Mouse (Mus musculus) embryonic facial prominence, embryonic 15.5 days (tissue): ENCODE measurements around the gene Cers6. TPM values are rescaled to one million over a fixed set of nuclear protein-coding genes. Genes with fewer than 3 reads are reported as not detected.
A peak's percentile ranks its signal among the peaks of the same experiment; 100 is the strongest.

Source experiments
- ATAC-seq: fragments of 200-750 bp; cut with Nextera tagmentation; 2 replicates; pipeline ENCODE4 v1.8.0; 2017; ENCODE audit warnings: low read depth, moderate TSS enrichment; ENCODE audit not compliant: insufficient number of reproducible peaks, low FRiP score, low TSS enrichment
- H3K27ac ChIP-seq: fragments of 300-500 bp; sonication (generic); replicated peaks from 2 replicates; pipeline ENCODE4 v1.5.1; 2015; ENCODE audit warnings: mild to moderate bottlenecking, inconsistent platforms
- H3K27me3 ChIP-seq: fragments of 300-500 bp; sonication (generic); 2 replicates; pipeline ENCODE4 v1.6.1; 2015; ENCODE audit warnings: inconsistent platforms
- H3K36me3 ChIP-seq: fragments of 300-500 bp; sonication (generic); 2 replicates; pipeline ENCODE4 v1.6.1; 2015; ENCODE audit warnings: mild to moderate bottlenecking, inconsistent platforms
- H3K4me1 ChIP-seq: fragments of 300-500 bp; sonication (generic); 2 replicates; pipeline ENCODE4 v1.6.1; 2015; ENCODE audit warnings: inconsistent platforms
- H3K4me2 ChIP-seq: fragments of 300-500 bp; sonication (generic); replicated peaks from 2 replicates; pipeline ENCODE4 v1.6.1; 2015; ENCODE audit warnings: mild to moderate bottlenecking, inconsistent platforms
- H3K4me3 ChIP-seq: fragments of 300-500 bp; sonication (generic); replicated peaks from 2 replicates; pipeline ENCODE4 v1.5.1; 2015; ENCODE audit warnings: mild to moderate bottlenecking, inconsistent platforms
- H3K9ac ChIP-seq: fragments of 300-500 bp; sonication (generic); 2 replicates; pipeline ENCODE4 v1.6.1; 2015; ENCODE audit warnings: inconsistent platforms
- H3K9me3 ChIP-seq: fragments of 300-500 bp; sonication (generic); replicated peaks from 2 replicates; pipeline ENCODE4 v1.6.1; 2016; ENCODE audit warnings: inconsistent platforms
- WGBS: fragments of 180-500 bp; shearing (Covaris S2); methylation state at CpG from one replicate; pipeline ENCODE4 v1.1.7; 2015; 5-methylcytosine and 5-hydroxymethylcytosine counted together
- polyA plus RNA-seq: library from polyadenylated mRNA; unstranded; fragments of >200 nt; fragmentation: Nextera tagmentation; extraction: Ambion mirVana; gene quantifications from 2 replicates; pipeline ENCODE4 v1.2.1, GENCODE M21; 2015

Cers6 gene
- polyA plus RNA-seq, 1 experiment from 2014 or later: 34.3 TPM

- 73% methylated on average over 6 of the region's 6 CpGs for WGBS
- Histone ChIP-seq H3K9ac (no peak overlapping the region), H3K27ac (no peak overlapping the region), H3K27me3 (no peaks in the 10 kb centered on the region), H3K4me2 (no peak overlapping the region), H3K4me1 (0 out of 2 replicates have a peak, but pooled peaks cover 3% of the 10 kb centered on the region), H3K36me3 (no peaks in the 10 kb centered on the region), H3K9me3 (no peaks in the 10 kb centered on the region), H3K4me3 (no peak overlapping the region)
- ATAC-seq: no peak
These were observed 41.3 kb downstream of the Cers6 start for GRCm38 (mm10) chr2:68902546-68902945.

- no peaks in the 10 kb centered on the region for H3K4me1 ChIP-seq
- ATAC-seq: no peak
- no peak overlapping the region for H3K4me2 ChIP-seq
- WGBS: 75% methylated on average over 3 of the region's 3 CpGs
- H3K4me3 ChIP-seq: no peak overlapping the region
- H3K9ac ChIP-seq: no peak overlapping the region
- H3K9me3 ChIP-seq: no peaks in the 10 kb centered on the region
- no peaks in the 10 kb centered on the region for H3K36me3 ChIP-seq
- no peaks in the 10 kb centered on the region for H3K27me3 ChIP-seq
- H3K27ac ChIP-seq: no peak overlapping the region
These were observed 45.7 kb downstream of the Cers6 start for GRCm38 (mm10) chr2:68906921-68907320.

GRCm38 (mm10) chr2:68907721-68908463, 46.7 kb downstream of the Cers6 start:
- Histone ChIP-seq H3K36me3 (no peaks in the 10 kb centered on the region), H3K4me1 (no peaks in the 10 kb centered on the region), H3K9ac (no peak overlapping the region), H3K9me3 (no peaks in the 10 kb centered on the region), H3K4me2 (no peak overlapping the region), H3K4me3 (no peak overlapping the region), H3K27ac (no peak overlapping the region; the same call in 1 of the 2 replicates), H3K27me3 (no peaks in the 10 kb centered on the region)
- ATAC-seq: no peak
- 63% methylated on average over 11 of the region's 11 CpGs for WGBS

- 73% methylated on average over 7 of the region's 7 CpGs for WGBS
- Histone ChIP-seq H3K9ac (no peak overlapping the region), H3K27me3 (no peaks in the 10 kb centered on the region), H3K36me3 (no peaks in the 10 kb centered on the region), H3K4me1 (no peaks in the 10 kb centered on the region), H3K4me2 (no peak overlapping the region), H3K9me3 (no peaks in the 10 kb centered on the region), H3K4me3 (no peak overlapping the region), H3K27ac (no peak overlapping the region)
- ATAC-seq: no peak
These were observed 49.5 kb downstream of the Cers6 start for GRCm38 (mm10) chr2:68910727-68911126.

GRCm38 (mm10) chr2:68911587-68912483, 50.6 kb downstream of the Cers6 start:
- H3K4me3 ChIP-seq: no peak overlapping the region
- no peak overlapping the region for H3K4me2 ChIP-seq
- H3K36me3 ChIP-seq: no peaks in the 10 kb centered on the region
- no peaks in the 10 kb centered on the region for H3K9me3 ChIP-seq
- ATAC-seq: no peak
- no peak overlapping the region for H3K27ac ChIP-seq
- H3K4me1 ChIP-seq: no peaks in the 10 kb centered on the region
- no peaks in the 10 kb centered on the region for H3K27me3 ChIP-seq
- no peak overlapping the region for H3K9ac ChIP-seq
- 73% methylated on average over 12 of the region's 12 CpGs for WGBS

GRCm38 (mm10) chr2:68915742-68916141, 54.5 kb downstream of the Cers6 start:
- H3K9ac ChIP-seq: no peak overlapping the region
- no peak overlapping the region for H3K27ac ChIP-seq
- no peak overlapping the region for H3K4me3 ChIP-seq
- H3K27me3 ChIP-seq: no peaks in the 10 kb centered on the region
- no peaks in the 10 kb centered on the region for H3K36me3 ChIP-seq
- H3K4me1 ChIP-seq: no peaks in the 10 kb centered on the region
- no peak for ATAC-seq
- H3K9me3 ChIP-seq: no peaks in the 10 kb centered on the region
- H3K4me2 ChIP-seq: no peak overlapping the region

GRCm38 (mm10) chr2:68916299-68916698, 55.1 kb downstream of the Cers6 start:
- no peak overlapping the region for H3K4me2 ChIP-seq
- no peaks in the 10 kb centered on the region for H3K36me3 ChIP-seq
- WGBS: 81% methylated on average over 3 of the region's 3 CpGs
- H3K27ac ChIP-seq: no peak overlapping the region
- no peak overlapping the region for H3K4me3 ChIP-seq
- H3K4me1 ChIP-seq: no peaks in the 10 kb centered on the region
- H3K27me3 ChIP-seq: no peaks in the 10 kb centered on the region
- ATAC-seq: no peak
- H3K9me3 ChIP-seq: no peaks in the 10 kb centered on the region
- H3K9ac ChIP-seq: no peak overlapping the region

- Histone ChIP-seq H3K9me3 (no peaks in the 10 kb centered on the region), H3K4me3 (no peak overlapping the region), H3K9ac (no peak overlapping the region), H3K27me3 (no peaks in the 10 kb centered on the region), H3K4me2 (no peak overlapping the region), H3K36me3 (no peaks in the 10 kb centered on the region), H3K27ac (no peak overlapping the region), H3K4me1 (no peaks in the 10 kb centered on the region)
- ATAC-seq: no peak
These were observed 55.8 kb downstream of the Cers6 start for GRCm38 (mm10) chr2:68917010-68917409.

- H3K4me3 ChIP-seq: no peak overlapping the region
- H3K27ac ChIP-seq: no peak overlapping the region
- H3K4me2 ChIP-seq: no peak overlapping the region
- H3K9me3 ChIP-seq: no peaks in the 10 kb centered on the region
- no peak overlapping the region for H3K9ac ChIP-seq
- 84% methylated on average over 4 of the region's 4 CpGs for WGBS
- no peaks in the 10 kb centered on the region for H3K36me3 ChIP-seq
- no peaks in the 10 kb centered on the region for H3K27me3 ChIP-seq
- no peak for ATAC-seq
- no peaks in the 10 kb centered on the region for H3K4me1 ChIP-seq
These were observed 56.3 kb downstream of the Cers6 start for GRCm38 (mm10) chr2:68917524-68917923.

- Histone ChIP-seq H3K27ac (peak overlapping the region; percentile 58), H3K9ac (no peak overlapping the region), H3K4me2 (no peak overlapping the region), H3K4me3 (no peak overlapping the region), H3K27me3 (no peaks in the 10 kb centered on the region), H3K36me3 (no peaks in the 10 kb centered on the region), H3K4me1 (peaks cover 8% of the 10 kb centered on the region), H3K9me3 (no peaks in the 10 kb centered on the region)
- 78% methylated on average over 9 of the region's 9 CpGs for WGBS
- ATAC-seq: no peak
These were observed 63.1 kb downstream of the Cers6 start for GRCm38 (mm10) chr2:68924344-68924743.

- Histone ChIP-seq H3K4me3 (no peak overlapping the region), H3K27me3 (no peaks in the 10 kb centered on the region), H3K9ac (no peak overlapping the region), H3K4me2 (0 out of 2 replicates have a peak overlapping the region, but pooled peaks have one; percentile 15), H3K9me3 (no peaks in the 10 kb centered on the region), H3K36me3 (no peaks in the 10 kb centered on the region), H3K4me1 (peaks cover 8% of the 10 kb centered on the region), H3K27ac (0 out of 2 replicates have a peak overlapping the region, but pooled peaks have one; percentile 65)
- WGBS: 35% methylated on average over 6 of the region's 6 CpGs
- peak; percentile 73; the same call in 1 of the 2 replicates for ATAC-seq
These were observed 64.3 kb downstream of the Cers6 start for GRCm38 (mm10) chr2:68925542-68925941.
